Mouse (Mus musculus): Measurements from ENCODE around the gene Rps15a. TPM values are rescaled to one million over a fixed set of nuclear protein-coding genes. Genes with fewer than 3 reads are reported as not detected.

Gene Rps15a
- polyA plus RNA-seq, 1 experiment from 2014 or later, result 1,028 TPM

GRCm38 (mm10) chr7:118104458-118105052 lies 11.4 kb downstream of the Rps15a start:
- Histone ChIP-seq H3K4me2 (replicated peaks; ENCODE audit: low read depth, low read length) (no peak overlapping the region), H3K9ac (replicated peaks; ENCODE audit: low read depth, low read length) (no peak overlapping the region), H3K9me3 (ENCODE audit: control insufficient read depth, low read depth, low read length) (no peaks in the 10 kb centered on the region), H3K4me3 (ENCODE audit: low read depth, low read length) (no peak overlapping the region), H3K36me3 (ENCODE audit: control insufficient read depth, insufficient read depth, low read length) (peaks cover 42% of the 10 kb centered on the region), H3K4me1 (ENCODE audit: control insufficient read depth, insufficient read depth, low read length) (no peaks in the 10 kb centered on the region), H3K27ac (ENCODE audit: low read length) (no peak overlapping the region), H3K27me3 (ENCODE audit: control insufficient read depth, insufficient read depth, low read length) (no peaks in the 10 kb centered on the region)
- no peak for ATAC-seq (ENCODE audit: insufficient number of reproducible peaks, insufficient read depth, low FRiP score, low read depth)
- 65% methylated on average over 5 of the region's 5 CpGs for WGBS

DNA sequence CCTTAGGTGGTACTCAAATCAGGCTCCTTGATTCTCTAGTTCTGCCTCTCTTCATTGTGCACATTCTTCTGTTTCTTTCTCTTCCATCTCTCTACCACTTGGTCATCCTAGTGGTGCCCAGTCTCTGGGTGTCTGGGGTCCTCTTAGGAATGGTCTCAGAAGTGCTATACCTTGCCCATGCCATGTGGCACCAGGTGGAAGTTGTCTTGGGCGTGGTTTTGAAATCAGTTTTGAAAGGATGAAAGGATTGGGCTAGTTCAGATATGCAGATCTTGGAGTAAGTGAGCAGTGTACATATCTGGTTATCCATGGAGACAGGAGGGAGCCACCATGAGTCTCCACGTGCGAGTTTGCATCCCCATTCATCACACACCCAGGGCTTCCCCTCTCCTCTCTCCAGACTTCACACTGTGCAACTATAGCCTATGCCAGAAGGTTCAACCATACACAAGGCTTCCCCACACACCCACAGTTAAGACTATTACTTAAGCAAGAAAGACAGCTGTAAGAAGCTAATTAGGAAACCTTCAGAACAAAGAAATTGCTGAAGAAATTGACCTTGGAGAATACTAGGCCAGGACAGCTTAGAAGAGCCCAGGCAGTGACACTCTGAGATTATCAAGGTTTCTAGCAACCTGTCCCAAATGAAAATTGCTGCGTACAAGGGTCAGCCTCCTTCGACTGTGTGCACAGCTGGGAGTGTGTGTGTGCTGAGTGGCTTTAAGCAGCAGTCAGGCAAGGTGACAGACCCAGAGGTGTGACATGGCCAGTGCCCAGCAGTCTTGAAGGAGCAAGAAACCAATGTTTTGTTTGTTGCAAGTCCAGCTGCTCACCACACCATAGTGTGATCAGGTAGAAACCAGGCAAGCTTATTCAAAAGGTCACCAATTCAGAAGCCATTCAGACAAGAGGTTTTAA lies 12.3 kb downstream of the Rps15a start:
- no peak overlapping the region for H3K9ac ChIP-seq (replicated peaks; ENCODE audit: low read depth, low read length)
- peaks cover 34% of the 10 kb centered on the region for H3K36me3 ChIP-seq (ENCODE audit: control insufficient read depth, insufficient read depth, low read length)
- no peak overlapping the region for H3K4me2 ChIP-seq (replicated peaks; ENCODE audit: low read depth, low read length)
- no peak overlapping the region for H3K27ac ChIP-seq (ENCODE audit: low read length)
- no peak overlapping the region for H3K4me3 ChIP-seq (ENCODE audit: low read depth, low read length)
- no peak for ATAC-seq (ENCODE audit: insufficient number of reproducible peaks, insufficient read depth, low FRiP score, low read depth)
- H3K9me3 ChIP-seq (ENCODE audit: control insufficient read depth, low read depth, low read length), result no peaks in the 10 kb centered on the region
- no peaks in the 10 kb centered on the region for H3K4me1 ChIP-seq (ENCODE audit: control insufficient read depth, insufficient read depth, low read length)
- 35% methylated on average over 5 of the region's 5 CpGs for WGBS
- no peaks in the 10 kb centered on the region for H3K27me3 ChIP-seq (ENCODE audit: control insufficient read depth, insufficient read depth, low read length)

DNA sequence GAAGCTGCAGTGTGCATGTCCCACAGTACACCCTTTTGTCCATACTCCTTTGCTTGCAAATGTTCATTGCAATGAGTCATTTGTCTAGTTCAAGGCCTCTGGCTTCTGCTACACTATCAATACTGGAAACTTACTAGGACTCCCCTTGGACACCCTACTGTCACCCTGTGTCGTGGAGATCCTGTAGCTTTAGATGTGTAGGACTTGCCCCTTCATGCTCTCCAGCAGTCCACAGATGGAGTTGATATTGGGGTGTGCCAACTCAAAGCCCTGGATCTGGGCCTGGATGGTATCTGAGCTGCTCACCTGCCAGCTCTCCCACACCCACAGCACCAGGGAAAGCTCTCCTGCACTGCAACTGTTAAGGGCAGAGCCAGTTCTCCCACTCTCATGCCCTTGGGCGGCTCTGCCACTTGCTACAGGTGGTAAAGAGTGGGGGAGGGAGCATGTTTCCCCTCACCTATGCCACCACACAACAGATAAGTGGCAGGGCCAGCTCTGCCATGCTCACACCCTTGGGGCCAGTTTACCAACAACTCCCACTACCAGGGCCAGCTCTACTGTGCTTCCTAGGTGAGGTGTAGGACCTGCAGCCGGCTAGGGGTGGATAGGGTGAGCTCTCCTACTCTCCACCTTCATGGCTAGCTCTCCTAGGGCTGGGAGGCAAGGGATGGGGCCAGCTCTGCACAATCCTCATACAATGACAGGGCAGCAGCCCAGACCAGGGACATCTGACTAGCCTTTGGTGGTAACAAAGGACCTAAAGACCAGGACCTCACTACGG lies 13.1 kb downstream of the Rps15a start:
- 36% methylated on average over 4 of the region's 4 CpGs for WGBS
- no peak overlapping the region for H3K27ac ChIP-seq (ENCODE audit: low read length)
- H3K9ac ChIP-seq (replicated peaks; ENCODE audit: low read depth, low read length), result no peak overlapping the region

GRCm38 (mm10) chr7:118102231-118102630 lies 13.8 kb downstream of the Rps15a start:
- Histone ChIP-seq H3K27me3 (ENCODE audit: control insufficient read depth, insufficient read depth, low read length) (no peaks in the 10 kb centered on the region), H3K27ac (ENCODE audit: low read length) (no peak overlapping the region), H3K4me2 (replicated peaks; ENCODE audit: low read depth, low read length) (no peak overlapping the region), H3K4me3 (ENCODE audit: low read depth, low read length) (no peak overlapping the region), H3K9me3 (ENCODE audit: control insufficient read depth, low read depth, low read length) (no peaks in the 10 kb centered on the region), H3K9ac (replicated peaks; ENCODE audit: low read depth, low read length) (no peak overlapping the region), H3K36me3 (ENCODE audit: control insufficient read depth, insufficient read depth, low read length) (peaks cover 19% of the 10 kb centered on the region), H3K4me1 (ENCODE audit: control insufficient read depth, insufficient read depth, low read length) (no peaks in the 10 kb centered on the region)
- no peak for ATAC-seq (ENCODE audit: insufficient number of reproducible peaks, insufficient read depth, low FRiP score, low read depth)
- 47% methylated on average over 4 of the region's 4 CpGs for WGBS

More for the DNA sequence above, 13.1 kb downstream of the Rps15a start:
- ATAC-seq (ENCODE audit: insufficient number of reproducible peaks, insufficient read depth, low FRiP score, low read depth), result peak; percentile 42
- Histone ChIP-seq H3K4me3 (ENCODE audit: low read depth, low read length) (no peak overlapping the region), H3K9me3 (ENCODE audit: control insufficient read depth, low read depth, low read length) (no peaks in the 10 kb centered on the region), H3K27me3 (ENCODE audit: control insufficient read depth, insufficient read depth, low read length) (no peaks in the 10 kb centered on the region), H3K4me1 (ENCODE audit: control insufficient read depth, insufficient read depth, low read length) (no peaks in the 10 kb centered on the region), H3K4me2 (replicated peaks; ENCODE audit: low read depth, low read length) (no peak overlapping the region), H3K36me3 (ENCODE audit: control insufficient read depth, insufficient read depth, low read length) (peaks cover 25% of the 10 kb centered on the region)

DNA sequence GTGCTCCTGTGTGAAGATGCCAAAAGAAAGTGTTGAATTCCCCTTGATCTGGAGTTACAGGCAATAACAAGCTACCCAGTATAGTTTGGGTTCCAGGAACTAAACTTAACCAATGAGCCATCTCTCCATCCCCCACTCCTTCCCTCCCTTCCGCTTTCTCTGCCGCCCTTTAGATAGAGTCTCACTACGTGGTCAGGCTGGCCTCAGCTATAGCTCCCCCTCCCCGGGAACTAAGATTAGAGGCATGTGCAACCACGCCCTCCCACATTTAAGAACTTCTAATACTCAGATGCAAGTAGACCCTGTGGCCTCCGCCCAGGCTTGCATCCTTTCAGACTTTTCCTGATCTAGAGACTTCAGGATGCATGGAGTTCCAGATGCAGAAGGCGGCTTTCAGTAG lies 18.4 kb downstream of the Rps15a start:
- H3K4me3 ChIP-seq (ENCODE audit: low read depth, low read length), result no peak overlapping the region
- no peaks in the 10 kb centered on the region for H3K9me3 ChIP-seq (ENCODE audit: control insufficient read depth, low read depth, low read length)
- no peak overlapping the region for H3K4me2 ChIP-seq (replicated peaks; ENCODE audit: low read depth, low read length)
- H3K27me3 ChIP-seq (ENCODE audit: control insufficient read depth, insufficient read depth, low read length), result no peaks in the 10 kb centered on the region
- H3K36me3 ChIP-seq (ENCODE audit: control insufficient read depth, insufficient read depth, low read length), result no peaks in the 10 kb centered on the region
- ATAC-seq (ENCODE audit: insufficient number of reproducible peaks, insufficient read depth, low FRiP score, low read depth), result no peak
- H3K27ac ChIP-seq (ENCODE audit: low read length), result no peak overlapping the region
- no peaks in the 10 kb centered on the region for H3K4me1 ChIP-seq (ENCODE audit: control insufficient read depth, insufficient read depth, low read length)
- H3K9ac ChIP-seq (replicated peaks; ENCODE audit: low read depth, low read length), result no peak overlapping the region
- 60% methylated on average over 7 of the region's 7 CpGs for WGBS

GRCm38 (mm10) chr7:118079987-118080386 lies 36.0 kb downstream of the Rps15a start:
- no peak for ATAC-seq (ENCODE audit: insufficient number of reproducible peaks, insufficient read depth, low FRiP score, low read depth)
- 78% methylated on average over 4 of the region's 4 CpGs for WGBS

GRCm38 (mm10) chr7:118079097-118079496 lies 36.9 kb downstream of the Rps15a start:
- Histone ChIP-seq H3K4me2 (replicated peaks; ENCODE audit: low read depth, low read length) (no peak overlapping the region), H3K9ac (replicated peaks; ENCODE audit: low read depth, low read length) (no peak overlapping the region), H3K4me3 (ENCODE audit: low read depth, low read length) (no peak overlapping the region), H3K27me3 (ENCODE audit: control insufficient read depth, insufficient read depth, low read length) (no peaks in the 10 kb centered on the region), H3K9me3 (ENCODE audit: control insufficient read depth, low read depth, low read length) (no peaks in the 10 kb centered on the region), H3K4me1 (ENCODE audit: control insufficient read depth, insufficient read depth, low read length) (no peaks in the 10 kb centered on the region), H3K27ac (ENCODE audit: low read length) (no peak overlapping the region), H3K36me3 (ENCODE audit: control insufficient read depth, insufficient read depth, low read length) (no peaks in the 10 kb centered on the region)
- ATAC-seq (ENCODE audit: insufficient number of reproducible peaks, insufficient read depth, low FRiP score, low read depth), result no peak
- WGBS, result 84% methylated on average over 5 of the region's 5 CpGs

More at GRCm38 (mm10) chr7:118079987-118080386, 36.0 kb downstream of the Rps15a start:
- Histone ChIP-seq H3K9ac (replicated peaks; ENCODE audit: low read depth, low read length) (no peak overlapping the region), H3K27ac (ENCODE audit: low read length) (no peak overlapping the region), H3K36me3 (ENCODE audit: control insufficient read depth, insufficient read depth, low read length) (no peaks in the 10 kb centered on the region), H3K4me1 (ENCODE audit: control insufficient read depth, insufficient read depth, low read length) (no peaks in the 10 kb centered on the region), H3K27me3 (ENCODE audit: control insufficient read depth, insufficient read depth, low read length) (no peaks in the 10 kb centered on the region), H3K4me2 (replicated peaks; ENCODE audit: low read depth, low read length) (no peak overlapping the region), H3K4me3 (ENCODE audit: low read depth, low read length) (no peak overlapping the region), H3K9me3 (ENCODE audit: control insufficient read depth, low read depth, low read length) (no peaks in the 10 kb centered on the region)

- Histone ChIP-seq H3K36me3 (ENCODE audit: control insufficient read depth, insufficient read depth, low read length) (no peaks in the 10 kb centered on the region), H3K27ac (ENCODE audit: low read length) (no peak overlapping the region), H3K4me3 (ENCODE audit: low read depth, low read length) (no peak overlapping the region), H3K9ac (replicated peaks; ENCODE audit: low read depth, low read length) (no peak overlapping the region), H3K27me3 (ENCODE audit: control insufficient read depth, insufficient read depth, low read length) (no peaks in the 10 kb centered on the region), H3K9me3 (ENCODE audit: control insufficient read depth, low read depth, low read length) (no peaks in the 10 kb centered on the region), H3K4me1 (ENCODE audit: control insufficient read depth, insufficient read depth, low read length) (no peaks in the 10 kb centered on the region), H3K4me2 (replicated peaks; ENCODE audit: low read depth, low read length) (no peak overlapping the region)
- WGBS, result 96% methylated on average over 5 of the region's 5 CpGs
- no peak for ATAC-seq (ENCODE audit: insufficient number of reproducible peaks, insufficient read depth, low FRiP score, low read depth)
These were observed 48.7 kb downstream of the Rps15a start for GRCm38 (mm10) chr7:118067261-118067660.

Measured in stomach, embryonic 14.5 days (tissue).